Mouse (Mus musculus): ENCODE data around the gene Map3k14.

DNA sequence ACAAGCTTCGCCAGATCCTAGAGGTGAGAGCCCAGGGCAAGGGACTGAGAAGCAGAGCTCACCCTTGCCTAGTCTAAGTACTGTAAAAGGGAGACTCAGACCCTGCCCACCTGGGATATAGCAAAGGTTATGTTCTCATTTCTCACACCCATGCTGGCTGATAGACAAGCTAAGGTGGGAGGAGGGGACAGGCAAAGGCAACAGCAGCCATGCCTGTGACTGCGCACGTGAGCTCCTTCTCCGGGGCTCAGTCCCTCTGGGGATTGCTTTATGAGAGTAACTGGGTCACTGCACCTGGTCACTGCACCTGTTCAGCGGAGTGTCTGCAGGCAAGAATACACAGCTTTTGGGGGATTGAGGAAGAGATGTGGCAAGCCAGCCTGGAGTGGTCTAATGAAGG, 71.6 kb downstream of the Map3k14 start:
- TF ChIP-seq CTCF (IDR thresholded peaks at IDR 0.05) (no peak), EP300 (IDR thresholded peaks at IDR 0.05; ENCODE audit: insufficient read depth, low read depth, low read length) (no peak), POLR2A (IDR thresholded peaks at IDR 0.05; ENCODE audit: insufficient read depth, low read depth, low read length) (no peak)
